13 mouse cellular contexts compared by ENCODE assay signal in genomic region chr3:136736773-136737298, GRCm38 (mm10).
"Had no signal": no experiment of that assay in that cellular context is flagged by ENCODE, and none has a peak within 500 bp of the region (broad histone marks: within the 10 kb centered on the region; RNA-seq: fewer than 3 reads in every experiment).

No protein-coding gene starts in this region.

- H3K4me3 ChIP-seq: intestine, embryonic 15.5 days; layer of hippocampus, adult 2 months; midbrain, embryonic 13.5 days had no signal

- H3K4me1 ChIP-seq: intestine, embryonic 15.5 days had no signal

- H3K4me2 ChIP-seq: intestine, embryonic 15.5 days; midbrain, embryonic 13.5 days had no signal

- H3K27me3 ChIP-seq: intestine, embryonic 15.5 days; midbrain, embryonic 13.5 days had no signal

- H3K36me3 ChIP-seq: intestine, embryonic 15.5 days; midbrain, embryonic 13.5 days had no signal

- H3K9ac ChIP-seq: intestine, embryonic 15.5 days; midbrain, embryonic 13.5 days had no signal

- ATAC-seq: intestine, embryonic 15.5 days; midbrain, embryonic 13.5 days had no signal

- DNase-seq: kidney, adult 18-20 months; kidney, postnatal 10 days; kidney, postnatal 4 days; left cerebral cortex, postnatal 4 days; lung, adult 2 months; lung, postnatal 14 days; right cerebral cortex, adult 18-20 months; right cerebral cortex, postnatal 25 days; thymus, postnatal 36 days had no signal

- H3K27ac ChIP-seq: intestine, embryonic 15.5 days; layer of hippocampus, adult 2 months; macrophage; midbrain, embryonic 13.5 days had no signal

- H3K9me3 ChIP-seq: intestine, embryonic 15.5 days; midbrain, embryonic 13.5 days had no signal
